ENCODE assay signal across 9 mouse cellular contexts in the genomic region with DNA sequence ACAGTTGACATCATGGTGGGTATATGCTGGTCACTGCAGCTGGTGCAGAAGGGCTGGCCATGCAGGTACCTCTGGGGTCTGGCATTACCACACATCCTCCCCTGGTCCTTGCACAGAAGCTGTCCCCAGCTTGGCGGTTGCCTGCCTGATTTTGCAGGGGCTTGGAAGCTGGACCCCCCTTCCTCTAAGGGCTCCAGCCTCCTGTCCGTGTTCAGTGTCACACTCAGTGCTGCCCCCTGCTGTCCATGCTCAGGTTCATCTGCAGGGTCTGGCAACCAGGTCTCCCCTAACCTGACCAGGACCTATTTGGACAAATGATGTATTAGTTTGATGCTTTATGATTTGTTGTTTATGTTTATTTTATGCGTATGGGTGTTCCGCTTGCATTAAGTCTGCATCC. TPM values are rescaled to one million over a fixed set of nuclear protein-coding genes. Genes with fewer than 3 reads are reported as not detected.
A peak's percentile ranks its signal among the peaks of the same experiment; 100 is the strongest.
DNase-seq lines count a peak whose midpoint lies in the region; ATAC-seq and TF ChIP-seq lines count a peak whose summit lies in the region.
"Had no signal": no experiment of that assay in that cellular context is flagged by ENCODE, and none has a peak within 500 bp of the region (broad histone marks: within the 10 kb centered on the region; RNA-seq: fewer than 3 reads in every experiment).

No protein-coding gene starts in this region.

- ATAC-seq in forebrain, postnatal 0 days = peak; percentile 53
- ATAC-seq in forebrain, embryonic 13.5 days = no peak

- WGBS in forebrain, postnatal 0 days = 69% methylated on average over 4 of the region's 4 CpGs
- WGBS in forebrain, embryonic 13.5 days = 64% methylated on average over 4 of the region's 4 CpGs

- no peak overlapping the region for H3K27ac ChIP-seq in forebrain, postnatal 0 days (ENCODE audit: low read depth, low read length)
- no peak overlapping the region for H3K27ac ChIP-seq in forebrain, embryonic 13.5 days

- intact Hi-C loops in gastrocnemius, postnatal 14 days (cut with DNase I; ENCODE audit: low total_unique reads) = no loop called here

- peak; percentile 24 for DNase-seq in forebrain, postnatal 0 days
- DNase-seq in ovary, postnatal 36 days (ENCODE audit: low spot score) = peak; percentile 46
- no peak for DNase-seq in ovary, postnatal 10 days (ENCODE audit: low spot score)
- peak; percentile 20 for DNase-seq in c-Kit-negative CD71-positive TER-119-positive erythroid progenitor cells, embryonic 14.5 days (ENCODE audit: low read depth, low spot score)
- peak; percentile 40 for DNase-seq in gastrocnemius, postnatal 14 days
- peak; percentile 56 for DNase-seq in lung, postnatal 14 days
- DNase-seq in spleen, postnatal 36 days (ENCODE audit: low spot score in 2 of 2) = peak; percentile 28 to 29

- peaks cover 48% of the 10 kb centered on the region for H3K36me3 ChIP-seq in forebrain, postnatal 0 days (ENCODE audit: insufficient read depth)
- peaks cover 57% of the 10 kb centered on the region for H3K36me3 ChIP-seq in forebrain, embryonic 13.5 days (ENCODE audit: poor library complexity, severe bottlenecking)

- H3K27me3 ChIP-seq in forebrain, postnatal 0 days (ENCODE audit: insufficient read depth, low read length) = no peaks in the 10 kb centered on the region
- no peaks in the 10 kb centered on the region for H3K27me3 ChIP-seq in forebrain, embryonic 13.5 days

- H3K4me2 ChIP-seq in forebrain, postnatal 0 days (ENCODE audit: low read depth) = no peak overlapping the region
- no peak overlapping the region for H3K4me2 ChIP-seq in forebrain, embryonic 13.5 days

- H3K4me3 ChIP-seq in forebrain, postnatal 0 days (ENCODE audit: low read depth, low read length) = no peak overlapping the region
- no peak overlapping the region for H3K4me3 ChIP-seq in forebrain, embryonic 13.5 days

- no peaks in the 10 kb centered on the region for H3K9me3 ChIP-seq in forebrain, postnatal 0 days (ENCODE audit: low read length)
- no peaks in the 10 kb centered on the region; the same call in 1 of the 2 replicates for H3K9me3 ChIP-seq in forebrain, embryonic 13.5 days (replicated peaks)

- TF ChIP-seq CTCF in forebrain, postnatal 0 days (IDR thresholded peaks at IDR 0.05; ENCODE audit: low read depth) = peak; percentile 65

- H3K9ac ChIP-seq in forebrain, postnatal 0 days = no peak overlapping the region
- no peak overlapping the region for H3K9ac ChIP-seq in forebrain, embryonic 13.5 days

- H3K4me1 ChIP-seq in forebrain, postnatal 0 days (ENCODE audit: insufficient read depth) = no peaks in the 10 kb centered on the region
- H3K4me1 ChIP-seq in forebrain, embryonic 13.5 days = no peaks in the 10 kb centered on the region

RNA-seq across cellular contexts. Expression of a gene that starts 15.2 kb away (rescaled TPM):
- 14.0 and 27.1 TPM in 2 replicates for total RNA-seq in forebrain, postnatal 0 days (2014; rRNA removed)
- polyA plus RNA-seq in forebrain, postnatal 0 days (2015; fragmentation: Nextera tagmentation; extraction: Ambion mirVana) = 40.5 and 41.8 TPM in 2 replicates
- 93.5 and 96.4 TPM in 2 replicates for polyA plus RNA-seq in forebrain, embryonic 13.5 days (2015; fragmentation: Nextera tagmentation; extraction: Ambion mirVana)
- 10 to 100 TPM; 10.2 to 13.9 TPM for total RNA-seq in gastrocnemius, postnatal 14 days (2021)

RNA-seq across cellular contexts. Expression of a gene that starts 15.2 kb away (rescaled TPM):
- total RNA-seq in forebrain, postnatal 0 days (2014; rRNA removed) = 32.3 and 40.5 TPM in 2 replicates
- polyA plus RNA-seq in forebrain, postnatal 0 days (2015; fragmentation: Nextera tagmentation; extraction: Ambion mirVana) = 10.3 and 13.9 TPM in 2 replicates
- polyA plus RNA-seq in forebrain, embryonic 13.5 days (2015; fragmentation: Nextera tagmentation; extraction: Ambion mirVana) = 21.2 and 22.7 TPM in 2 replicates
- total RNA-seq in gastrocnemius, postnatal 14 days (2021) = 1 to 10 TPM; 2.6 to 2.8 TPM

RNA-seq across cellular contexts. Expression of a gene that starts 24.6 kb away (rescaled TPM):
- 96.9 and 99.0 TPM in 2 replicates for total RNA-seq in forebrain, postnatal 0 days (2014; rRNA removed)
- 105 and 106 TPM in 2 replicates for polyA plus RNA-seq in forebrain, postnatal 0 days (2015; fragmentation: Nextera tagmentation; extraction: Ambion mirVana)
- 99.2 and 110 TPM in 2 replicates for polyA plus RNA-seq in forebrain, embryonic 13.5 days (2015; fragmentation: Nextera tagmentation; extraction: Ambion mirVana)
- total RNA-seq in gastrocnemius, postnatal 14 days (2021) = 10 to 100 TPM; 10.3 to 11.0 TPM

RNA-seq across cellular contexts. Expression of a gene that starts 40.4 kb away (rescaled TPM):
- total RNA-seq in forebrain, postnatal 0 days (2014; rRNA removed) = not detected in 2 replicates
- polyA plus RNA-seq in forebrain, postnatal 0 days (2015; fragmentation: Nextera tagmentation; extraction: Ambion mirVana) = not detected in 2 replicates
- not detected in 2 replicates for polyA plus RNA-seq in forebrain, embryonic 13.5 days (2015; fragmentation: Nextera tagmentation; extraction: Ambion mirVana)
- under 1 TPM; 0.33 to 0.47 TPM for total RNA-seq in gastrocnemius, postnatal 14 days (2021)
- polyA plus RNA-seq: limb, embryonic 14.5 days had no signal
